Mouse (Mus musculus) testis, adult 2 months (tissue): ENCODE data around the gene Cmtm7.

Experiments
- CTCF ChIP-seq: fragments of 200-500 bp; IDR thresholded peaks from 2 replicates; pipeline ENCODE4 v1.5.1; 2012; ENCODE audit warnings: low read depth, mild to moderate bottlenecking, inconsistent platforms, low read length, moderate library complexity; ENCODE audit not compliant: control insufficient read depth, insufficient read depth, insufficient replicate concordance
- POLR2A ChIP-seq: fragments of 200-500 bp; IDR thresholded peaks from 2 replicates; pipeline ENCODE4 v1.6.1; 2012; ENCODE audit warnings: low read depth, mild to moderate bottlenecking, inconsistent platforms, low read length, moderate library complexity; ENCODE audit not compliant: control insufficient read depth

- no peak for TF ChIP-seq CTCF
- TF ChIP-seq POLR2A = no peak
Measured at GRCm38 (mm10) chr9:114751582-114751981, 30.1 kb downstream of the Cmtm7 start.
